Mouse (Mus musculus): ENCODE data around the gene Gm21149.
"Not testable (repeated sequence)": the region's sequence is repeated elsewhere in the genome, so short reads cannot be mapped to it uniquely, and the experiment has no call there.

Gm21149 gene

DNA sequence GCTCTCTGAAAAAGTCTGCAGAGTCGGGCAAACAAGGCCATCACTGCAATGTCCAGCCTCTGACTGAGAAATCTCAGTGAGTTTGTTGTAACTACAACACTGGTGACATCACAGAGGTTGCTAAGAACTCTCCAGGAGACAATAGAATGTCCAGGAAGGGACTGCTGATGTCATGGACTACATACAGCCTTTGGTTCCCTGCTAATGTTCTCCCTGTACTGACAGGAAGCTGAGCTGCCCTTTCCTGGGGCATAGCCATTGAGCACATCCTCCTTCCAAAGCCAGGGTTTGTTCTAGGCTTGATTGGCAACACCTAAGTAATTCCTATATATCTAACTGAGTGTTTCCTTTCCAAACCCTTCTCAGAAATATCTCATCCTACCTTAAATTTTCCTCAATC, at the start of gene Gm21149:
Gm21149 (minus strand) TSS at position 101 of the 400 bp plus-strand sequence.
- DNase-seq (ENCODE audit: extremely low read depth, low read depth): not testable (repeated sequence)

DNA sequence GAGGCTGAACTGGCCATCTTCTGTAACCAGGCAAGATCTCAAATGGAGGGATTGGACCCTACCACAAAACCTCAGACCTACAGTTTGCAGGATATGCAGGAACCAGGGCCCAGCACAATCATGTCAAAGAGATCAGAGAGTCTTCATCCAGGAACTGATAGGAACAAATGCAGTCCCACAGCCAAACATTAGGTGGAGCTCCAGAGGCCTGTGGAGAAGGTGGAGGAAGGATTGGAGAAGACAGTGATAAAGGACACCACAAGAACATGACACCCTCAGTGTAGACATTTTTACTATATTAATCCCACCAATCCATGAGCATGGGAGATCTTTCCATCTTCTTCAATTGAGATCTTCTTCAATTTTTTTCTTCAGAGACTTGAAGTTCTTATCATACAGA, 46.1 kb upstream of the Gm21149 start:
- DNase-seq (ENCODE audit: extremely low read depth, low read depth): not testable (repeated sequence)

DNA sequence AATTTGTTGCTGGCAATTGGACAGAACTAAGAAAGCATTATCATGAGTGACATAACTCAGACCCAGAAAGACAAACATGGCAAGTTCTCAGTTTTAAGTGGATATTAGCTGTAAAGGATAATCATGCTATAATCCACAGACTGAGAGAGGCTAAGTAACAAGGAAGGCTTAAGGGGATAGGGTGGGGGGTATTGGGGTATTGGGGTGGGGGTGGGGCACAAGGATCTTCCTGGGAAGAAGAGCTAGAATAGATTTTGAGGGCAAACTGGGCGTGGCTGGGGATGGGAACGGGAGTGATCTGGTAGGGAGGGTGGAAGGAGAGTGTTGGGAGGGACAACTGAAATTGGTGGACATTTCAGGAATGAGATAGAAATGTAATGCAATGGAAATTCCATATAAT, 45.7 kb upstream of the Gm21149 start:
- DNase-seq (ENCODE audit: extremely low read depth, low read depth): not testable (repeated sequence)

DNA sequence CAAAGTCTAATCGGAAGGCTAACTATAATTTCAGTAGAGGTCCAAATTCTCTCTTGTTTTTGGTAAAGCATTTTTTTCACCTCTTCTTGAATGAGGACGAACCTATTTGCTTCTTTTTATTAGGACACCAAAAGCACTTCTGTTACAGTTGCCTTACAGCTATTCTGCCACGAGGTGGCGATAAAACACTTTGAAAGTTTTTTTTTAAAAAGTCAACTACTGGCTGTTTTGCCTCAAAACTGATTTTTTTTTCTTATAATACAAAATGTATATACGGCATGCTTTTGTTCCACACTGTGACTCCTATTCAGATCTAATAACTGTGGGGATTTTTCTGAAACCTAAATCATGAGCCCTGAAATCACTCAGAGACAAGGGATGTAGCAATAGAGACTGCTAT, 44.1 kb upstream of the Gm21149 start:
- not testable (repeated sequence) for DNase-seq (ENCODE audit: extremely low read depth, low read depth)

DNA sequence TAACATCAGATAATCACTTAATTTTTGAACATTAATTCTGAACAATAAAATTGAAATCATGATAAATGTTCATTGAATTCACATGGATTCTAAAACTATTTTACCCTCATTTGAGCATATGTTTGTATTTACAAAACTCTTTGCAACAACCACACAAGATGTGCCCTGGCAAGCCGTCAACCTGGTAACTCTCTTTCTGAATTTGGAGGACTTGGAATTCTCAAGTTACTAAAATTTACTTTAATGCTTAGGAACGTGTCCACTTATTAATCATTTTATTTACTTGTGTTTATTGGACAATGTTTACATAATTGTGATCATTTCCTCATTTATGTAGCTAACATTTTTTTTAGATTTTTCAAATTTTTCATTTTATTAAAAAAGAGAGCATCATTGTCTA, 40.8 kb upstream of the Gm21149 start:
- not testable (repeated sequence) for DNase-seq (ENCODE audit: extremely low read depth, low read depth)

DNA sequence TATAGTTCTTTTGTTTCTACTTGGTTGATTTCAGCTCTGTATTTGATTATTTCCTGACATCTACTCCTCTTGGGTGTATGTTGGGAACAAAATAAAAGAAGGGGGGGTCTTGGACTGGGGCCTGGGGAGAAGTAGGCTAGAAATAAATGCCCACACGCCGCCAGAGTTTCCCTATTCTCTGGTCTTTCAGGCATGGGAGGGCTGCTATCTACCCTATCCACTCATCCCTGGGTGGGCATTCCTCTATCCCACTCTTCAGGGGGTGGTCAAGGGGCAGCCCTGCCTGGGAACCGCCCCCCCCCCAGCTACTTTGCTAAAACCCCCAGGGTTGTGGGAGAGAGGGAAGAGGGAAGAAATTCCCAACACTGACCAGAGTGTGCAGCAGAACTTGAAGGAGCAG, 35.9 kb upstream of the Gm21149 start:
- not testable (repeated sequence) for DNase-seq (ENCODE audit: extremely low read depth, low read depth)

DNA sequence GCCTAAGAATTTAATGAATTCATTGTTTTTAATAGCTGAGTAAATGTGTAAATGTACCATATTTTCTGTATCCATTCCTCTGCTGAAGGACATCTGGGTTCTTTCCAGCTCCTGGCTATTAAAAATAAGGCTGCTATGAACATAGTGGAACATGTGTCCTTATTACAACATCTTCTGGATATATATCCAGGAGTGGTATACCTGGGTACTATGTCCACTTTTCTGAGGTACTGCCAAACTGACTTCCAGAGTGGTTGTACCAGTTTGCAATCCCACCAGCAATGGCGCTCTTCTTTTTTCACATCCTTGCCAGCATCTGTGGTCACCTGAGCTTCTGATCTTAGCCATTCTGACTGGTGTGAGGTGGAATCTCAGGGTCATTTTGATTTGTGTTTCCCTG, 33.6 kb upstream of the Gm21149 start:
- DNase-seq (ENCODE audit: extremely low read depth, low read depth): not testable (repeated sequence)

DNA sequence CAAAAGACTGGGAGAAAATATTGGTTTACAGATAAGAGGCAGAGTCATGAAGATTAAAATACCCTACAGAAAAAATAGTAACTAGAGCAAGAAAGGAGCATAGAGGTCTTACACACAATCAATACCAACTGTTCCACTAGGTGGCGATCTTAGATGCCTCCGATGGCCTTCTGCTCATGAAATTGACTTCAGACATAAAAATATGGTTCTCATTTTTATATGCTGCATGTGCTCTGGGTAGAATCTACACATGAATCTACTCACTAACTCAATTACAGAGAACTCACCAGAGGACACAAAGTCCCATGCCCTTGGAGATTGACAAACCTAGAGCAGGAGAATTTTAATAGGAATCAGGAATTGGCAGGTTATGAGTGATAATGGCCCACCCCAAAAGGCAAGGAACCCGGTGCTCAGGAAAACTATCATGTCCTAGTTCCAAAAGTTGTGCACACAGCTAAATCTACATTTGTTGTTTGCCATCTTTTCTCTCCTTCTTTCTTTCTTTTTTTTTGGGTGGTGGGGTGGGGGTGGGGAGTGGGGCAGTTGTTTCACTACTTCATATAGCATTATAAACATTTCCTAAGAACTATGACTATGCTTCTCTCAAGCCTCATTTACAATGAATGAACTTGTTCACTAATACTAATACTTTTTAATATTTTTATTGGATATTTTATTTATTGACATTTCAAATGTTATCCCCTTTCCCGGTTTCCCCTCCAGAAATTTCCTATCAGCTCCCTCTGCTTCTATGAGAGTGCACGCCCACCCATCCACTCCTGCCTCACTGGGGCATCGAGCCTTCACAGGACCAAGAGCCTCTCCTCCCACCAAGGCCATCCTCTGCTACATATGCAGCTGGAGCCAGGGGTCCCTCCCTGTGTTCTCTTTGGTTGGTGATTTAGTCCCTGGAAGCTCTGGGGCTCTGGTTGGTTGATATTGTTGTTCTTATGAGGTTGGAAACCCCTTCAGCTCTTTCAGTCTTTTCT, 32.4 kb upstream of the Gm21149 start:
- DNase-seq (ENCODE audit: extremely low read depth, low read depth): not testable (repeated sequence)

DNA sequence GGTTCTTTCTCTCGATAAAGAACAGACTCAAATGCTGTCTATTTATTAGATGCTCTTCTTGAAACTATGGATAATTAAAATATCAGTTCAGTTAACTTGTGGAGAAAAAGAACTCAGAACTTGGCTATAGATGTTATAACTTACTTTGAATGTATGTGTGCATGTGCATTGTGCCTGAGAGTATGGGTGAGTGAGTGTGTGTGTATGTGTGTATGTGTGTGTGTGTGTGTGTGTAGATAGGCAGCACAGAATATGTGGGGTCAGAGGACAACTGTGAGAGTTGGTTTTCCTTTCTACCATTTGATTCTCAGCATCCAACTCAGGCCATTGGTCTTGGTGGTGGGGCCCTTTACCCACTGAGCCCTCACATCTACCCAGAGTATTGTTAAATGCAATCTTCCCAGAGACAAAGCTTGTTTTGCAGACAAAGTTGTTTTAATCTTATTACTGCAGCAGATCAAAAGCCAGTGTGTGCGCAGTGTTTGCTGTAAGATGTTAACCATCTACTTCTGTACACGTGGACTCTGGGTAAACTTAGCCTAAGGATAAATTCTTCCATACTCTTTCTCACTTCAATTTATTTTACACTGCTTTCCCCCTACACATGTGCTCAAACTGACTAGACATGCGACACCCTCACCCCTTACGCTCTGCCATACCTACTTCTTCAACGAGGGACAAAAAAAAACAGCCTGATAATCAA, 31.6 kb upstream of the Gm21149 start:
- DNase-seq (ENCODE audit: extremely low read depth, low read depth): not testable (repeated sequence)

DNA sequence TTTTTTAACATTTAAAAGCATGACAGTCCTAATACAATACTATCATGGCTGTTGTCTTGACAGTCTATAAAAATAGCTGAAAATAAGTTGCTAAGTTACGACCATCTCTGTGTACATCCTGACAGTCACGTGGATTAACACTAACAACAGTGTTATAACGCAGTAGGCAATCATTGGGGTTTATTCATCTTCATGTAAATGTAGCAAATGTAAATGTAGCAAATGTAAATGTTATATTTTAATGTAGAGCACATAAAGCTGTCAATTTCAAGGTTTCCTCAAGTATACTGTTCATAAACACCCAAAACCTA, 30.9 kb upstream of the Gm21149 start:
- DNase-seq (ENCODE audit: extremely low read depth, low read depth): no peak

DNA sequence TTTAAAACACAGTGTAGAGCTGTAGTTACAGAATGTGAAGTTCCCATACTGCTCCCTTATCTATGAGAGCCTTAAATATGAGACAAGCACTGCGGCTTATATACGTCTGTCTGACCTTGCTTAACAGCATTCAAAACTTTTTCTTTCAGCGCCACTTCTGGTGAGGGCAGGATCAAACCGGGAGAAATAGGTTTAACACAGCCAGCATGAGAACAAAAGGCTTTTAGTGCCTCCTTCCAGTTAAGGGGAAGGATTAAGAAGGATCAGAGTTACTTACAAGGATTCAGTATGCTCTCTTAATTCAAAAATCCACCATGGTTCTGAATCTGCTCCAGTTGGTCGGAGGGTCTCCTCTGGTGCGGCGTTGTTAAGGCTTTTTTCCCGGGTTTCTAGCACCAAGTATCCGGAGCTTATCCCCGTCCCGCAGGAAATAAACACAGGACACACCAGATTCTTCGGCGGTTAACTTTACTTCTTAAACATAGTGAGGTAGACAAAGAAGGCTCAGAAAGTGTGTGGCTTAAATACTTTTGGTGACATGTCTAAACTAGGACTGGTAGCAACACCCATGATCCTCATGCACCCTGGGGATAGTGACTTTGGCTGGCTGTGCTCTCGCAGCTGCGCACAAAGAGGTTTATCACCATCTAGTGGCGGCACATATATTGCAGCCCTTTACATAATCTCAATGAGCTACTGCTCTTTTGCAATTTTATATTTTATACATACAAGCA, 30.4 kb upstream of the Gm21149 start:
- peak; percentile 31 for DNase-seq (ENCODE audit: extremely low read depth, low read depth)

DNA sequence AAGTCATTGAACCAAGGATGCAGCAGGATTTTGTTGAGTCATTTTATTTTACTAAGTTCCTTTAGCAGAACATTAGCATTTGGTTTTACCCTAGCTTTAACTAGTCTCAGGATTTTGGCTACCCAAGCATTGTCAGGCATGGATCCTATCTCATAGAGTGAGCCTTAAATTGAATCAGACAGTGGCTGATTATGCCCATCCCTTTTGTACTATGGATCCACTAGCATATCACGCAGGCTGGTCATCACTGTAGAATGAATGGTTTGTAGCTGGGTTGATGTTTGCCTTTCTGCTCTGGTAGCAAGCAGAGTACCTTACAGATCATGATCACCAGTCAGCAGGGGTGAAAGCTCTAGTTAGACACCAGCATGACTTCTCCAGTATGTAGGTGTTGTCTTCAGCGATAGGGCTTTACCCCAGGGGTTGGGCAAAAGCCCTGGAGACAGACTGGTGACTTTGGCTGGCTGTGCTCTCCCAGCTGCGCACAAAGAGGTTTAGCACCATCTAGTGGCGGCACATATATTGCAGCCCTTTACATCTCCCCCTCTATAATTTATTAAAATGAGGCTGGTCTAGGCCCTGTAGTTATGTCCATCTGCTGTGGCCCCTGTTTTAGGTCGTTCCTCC, 22.6 kb upstream of the Gm21149 start:
- DNase-seq (ENCODE audit: extremely low read depth, low read depth): not testable (repeated sequence)

DNA sequence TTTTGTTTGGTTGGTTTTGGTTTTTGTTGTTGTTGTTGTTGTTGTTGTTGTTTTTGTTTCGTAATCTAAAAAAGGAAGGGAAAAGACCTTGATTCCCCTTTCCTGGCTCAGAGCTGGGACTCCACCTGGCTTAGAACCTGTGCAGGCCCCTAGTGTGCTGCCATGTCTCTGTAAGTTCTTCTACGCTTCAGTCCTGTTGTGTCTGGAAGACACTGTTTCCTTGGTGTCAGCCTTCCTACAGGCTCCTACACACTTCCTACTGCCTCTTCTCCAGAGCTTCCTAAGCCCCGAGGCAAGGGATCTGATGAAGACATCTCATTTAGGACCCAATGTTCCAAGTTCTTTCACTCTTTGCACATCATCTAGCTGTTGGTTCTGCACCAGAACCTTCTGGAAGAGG, 22.0 kb upstream of the Gm21149 start:
- not testable (repeated sequence) for DNase-seq (ENCODE audit: extremely low read depth, low read depth)

DNA sequence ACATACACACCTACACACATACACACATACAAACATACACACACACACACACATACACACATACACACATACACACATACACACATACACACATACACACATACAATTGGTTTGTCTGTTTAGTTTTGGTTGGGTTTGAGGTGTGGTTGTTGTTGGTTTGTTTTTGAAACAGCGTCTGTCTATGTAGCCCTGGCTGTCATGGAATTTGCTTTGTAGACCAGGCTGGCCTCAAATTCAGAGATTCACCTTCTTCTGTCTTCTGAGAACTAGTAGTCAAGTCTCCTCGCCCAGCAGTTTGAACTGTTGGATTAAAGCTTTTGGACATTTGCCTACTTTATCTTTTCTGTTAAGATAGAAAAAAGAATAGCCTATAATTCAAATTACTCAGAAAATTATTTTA, 14.6 kb upstream of the Gm21149 start:
- DNase-seq (ENCODE audit: extremely low read depth, low read depth): not testable (repeated sequence)

DNA sequence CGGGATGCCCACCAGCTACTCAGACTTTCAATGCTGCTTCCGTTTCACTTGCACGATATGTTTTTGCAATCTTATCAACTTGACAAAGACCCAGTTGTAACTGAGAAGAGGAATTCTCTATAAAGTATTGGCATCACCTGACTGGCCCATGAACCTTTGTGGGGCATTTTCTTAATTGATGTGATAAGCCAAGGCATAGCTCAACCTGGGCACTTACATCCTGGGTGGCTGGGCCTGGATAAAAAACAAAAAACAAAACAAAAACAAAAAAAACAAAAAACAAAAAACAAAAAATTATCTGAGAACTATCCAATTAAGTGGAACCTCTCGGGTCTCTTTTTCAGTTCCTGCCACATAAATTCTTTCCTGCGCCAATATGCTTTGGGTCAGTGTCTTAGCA, 12.4 kb upstream of the Gm21149 start:
- DNase-seq (ENCODE audit: extremely low read depth, low read depth): no peak

DNA sequence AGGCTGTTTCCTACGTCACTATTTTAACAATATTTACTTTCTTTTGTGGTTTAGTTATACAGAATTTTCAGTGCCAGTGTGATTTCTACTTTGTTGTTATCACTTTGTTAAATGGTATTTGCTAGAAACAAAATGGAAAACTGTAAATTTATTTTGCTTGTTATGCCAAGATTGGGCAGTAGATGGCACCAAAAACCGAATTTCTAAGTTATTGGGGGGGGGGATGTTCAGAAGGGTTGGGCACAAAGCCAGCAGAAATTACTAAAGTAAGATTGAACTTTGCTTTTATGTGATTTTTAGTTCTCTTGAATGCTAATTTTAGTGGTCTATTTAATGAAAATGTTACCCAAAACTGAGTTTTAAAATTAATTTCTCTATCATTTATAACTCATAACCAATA, 8.3 kb upstream of the Gm21149 start:
- not testable (repeated sequence) for DNase-seq (ENCODE audit: extremely low read depth, low read depth)

DNA sequence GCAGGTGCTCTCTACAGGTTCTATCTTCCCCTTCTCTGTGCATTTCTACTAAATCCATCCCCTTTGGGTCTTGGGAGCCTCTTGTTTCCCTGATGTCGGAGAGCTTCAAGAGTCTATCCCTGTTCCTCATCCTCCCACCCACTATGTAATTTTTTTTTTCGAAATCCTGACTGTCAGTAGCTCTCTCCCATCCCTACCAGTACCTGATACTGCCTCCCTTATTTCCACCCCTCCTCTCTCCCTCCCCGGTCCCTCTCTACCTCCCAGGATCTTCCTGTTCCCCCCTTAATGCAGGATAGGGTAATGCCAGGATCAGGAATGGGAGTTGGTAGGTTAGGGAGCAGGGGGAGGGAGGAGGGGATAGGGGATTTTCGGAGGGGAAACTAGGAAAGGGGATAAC, 7.3 kb upstream of the Gm21149 start:
- not testable (repeated sequence) for DNase-seq (ENCODE audit: extremely low read depth, low read depth)

DNA sequence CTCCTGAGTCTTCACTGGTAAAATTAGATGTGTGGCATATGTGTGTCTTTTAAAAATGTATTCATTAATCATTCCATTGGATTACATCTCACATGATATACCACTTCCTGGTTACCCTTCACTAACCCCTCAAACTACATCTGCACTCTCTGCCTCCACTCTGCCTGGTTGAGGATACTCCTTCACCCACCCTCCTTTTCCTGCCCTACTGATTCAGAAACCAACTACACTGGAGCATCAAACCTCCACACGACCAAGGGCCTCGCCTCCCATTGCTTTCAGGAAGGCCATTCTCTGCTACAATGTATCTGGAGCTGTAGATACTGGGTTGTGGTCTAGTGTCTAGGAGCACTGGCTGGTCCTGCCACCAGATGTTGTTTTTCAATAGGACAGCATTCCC, 6.5 kb upstream of the Gm21149 start:
- DNase-seq (ENCODE audit: extremely low read depth, low read depth): not testable (repeated sequence)

DNA sequence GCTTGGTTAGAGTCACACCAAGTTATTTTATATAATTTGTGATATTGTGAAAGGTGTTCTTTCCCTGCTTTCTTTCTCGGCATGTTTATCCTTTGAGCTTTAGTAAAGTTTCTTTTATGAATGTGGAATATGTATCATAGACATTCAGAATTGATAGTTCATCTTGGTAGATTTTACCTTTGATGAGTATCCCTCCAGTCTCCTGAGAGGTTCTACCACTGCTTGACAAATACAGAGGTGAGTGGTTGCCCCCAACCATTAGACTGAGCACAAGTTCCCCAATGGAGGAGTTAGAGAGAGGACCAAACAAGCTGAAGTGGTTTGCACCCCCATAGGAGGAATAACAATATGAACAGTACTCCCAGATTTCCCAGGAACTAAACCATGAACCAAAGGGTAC, 6.2 kb downstream of the Gm21149 start:
- DNase-seq (ENCODE audit: extremely low read depth, low read depth): not testable (repeated sequence)

DNA sequence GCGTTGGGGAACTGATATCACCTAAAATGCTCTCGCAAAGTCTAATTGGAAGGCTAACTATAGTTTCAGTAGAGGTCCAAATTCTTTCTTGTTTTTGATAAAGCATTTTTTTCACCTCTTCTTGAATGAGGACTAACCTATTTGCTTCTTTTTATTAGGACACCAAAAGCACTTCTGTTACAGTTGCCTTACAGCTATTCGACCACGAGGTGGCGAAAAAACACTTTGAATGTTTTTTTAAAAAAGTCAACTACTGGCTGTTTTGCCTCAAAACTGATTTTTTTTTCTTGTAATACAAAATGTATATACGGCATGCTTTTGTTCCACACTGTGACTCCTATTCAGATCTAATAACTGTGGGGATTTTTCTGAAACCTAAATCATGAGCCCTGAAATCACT, 8.6 kb downstream of the Gm21149 start:
- not testable (repeated sequence) for DNase-seq (ENCODE audit: extremely low read depth, low read depth)

DNA sequence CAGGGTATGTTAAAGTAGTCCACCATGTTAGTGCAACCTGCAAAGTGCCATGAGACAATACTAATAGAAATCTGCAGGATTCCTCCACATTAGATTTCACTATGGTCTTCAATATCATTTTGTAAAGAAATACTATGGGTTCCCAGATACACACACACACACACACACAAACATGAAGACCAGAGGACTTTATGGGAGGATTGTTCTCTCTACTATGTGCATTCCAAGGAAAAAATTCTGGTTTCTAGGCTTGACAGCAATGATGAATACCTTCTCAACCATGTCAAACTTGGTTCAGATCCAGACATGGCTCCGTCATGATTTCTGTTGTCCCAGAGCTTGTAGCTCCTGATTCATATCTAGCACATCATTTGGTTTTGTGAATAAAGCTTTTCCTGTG, 10.1 kb downstream of the Gm21149 start:
- not testable (repeated sequence) for DNase-seq (ENCODE audit: extremely low read depth, low read depth)

Measured in MEL-GATA-1-ER (cell line).